Mouse (Mus musculus) layer of hippocampus, postnatal 36 days (tissue): ENCODE data around the gene Plekhg3. TPM values are rescaled to one million over a fixed set of nuclear protein-coding genes. Genes with fewer than 3 reads are reported as not detected.

Experiments used
- microRNA-seq, 2 experiments: library from miRNA; unstranded; fragments of <30 nt; microRNA quantifications; one replicate each; pipeline ENCODE4 v1.2.0; 2021
- total RNA-seq, 2 experiments: library from RNA; stranded (reverse); gene quantifications; 2 replicates each; pipeline ENCODE4 v1.2.3; 2021

The Plekhg3 gene
- total RNA-seq, 2 experiments from 2014 or later = 22.9 to 23.2 TPM

Small RNAs within 50 kb of the gene (microRNA-seq; reads per million reads assigned to microRNA genes)
- gene Mir5135 = 0 reads per million in 2 experiments

Other genes with a start within 250 kb of the Plekhg3 start
- gene Akap5, start 206.0 kb upstream of the Plekhg3 start, total RNA-seq = 10 to 100 TPM; 56.5 to 58.3 TPM
- gene Zbtb25, start 161.3 kb upstream of the Plekhg3 start, total RNA-seq = 10 to 100 TPM; 15.7 to 22.1 TPM
- gene Zbtb1, start 160.6 kb upstream of the Plekhg3 start, total RNA-seq = 1 to 10 TPM; 7.3 to 8.7 TPM
- gene Hspa2, start 126.7 kb upstream of the Plekhg3 start, total RNA-seq = 100 to 1,000 TPM; 109 to 116 TPM
- 1 to 10 TPM; 1.7 to 1.8 TPM for gene Ppp1r36, start 113.4 kb upstream of the Plekhg3 start, total RNA-seq
- gene Sptb, start 179.7 kb downstream of the Plekhg3 start, total RNA-seq = 100 to 1,000 TPM; 126 to 127 TPM
- gene Churc1, start 234.6 kb downstream of the Plekhg3 start, total RNA-seq = 10 to 100 TPM; 33.0 to 34.6 TPM
- 10 to 100 TPM; 24.3 to 27.1 TPM for gene Fntb, start 234.7 kb downstream of the Plekhg3 start, total RNA-seq